Mouse (Mus musculus) left cerebral cortex, adult 18-20 months (tissue): ENCODE data around the gene P3h4. TPM values are rescaled to one million over a fixed set of nuclear protein-coding genes. Genes with fewer than 3 reads are reported as not detected.

Experiments
- DNase-seq, 2 experiments: peaks; one replicate each; pipeline ENCODE4 v3.0.0; 2021 to 2022; ENCODE audit warnings: low spot score in 2 of 2, mixed read lengths in 1 of 2
- total RNA-seq, 2 experiments: library from RNA; stranded (reverse); gene quantifications; 2 replicates each; pipeline ENCODE4 v1.2.3; 2021

Gene P3h4
- total RNA-seq, 2 experiments from 2014 or later = 10.4 to 11.3 TPM

DNA sequence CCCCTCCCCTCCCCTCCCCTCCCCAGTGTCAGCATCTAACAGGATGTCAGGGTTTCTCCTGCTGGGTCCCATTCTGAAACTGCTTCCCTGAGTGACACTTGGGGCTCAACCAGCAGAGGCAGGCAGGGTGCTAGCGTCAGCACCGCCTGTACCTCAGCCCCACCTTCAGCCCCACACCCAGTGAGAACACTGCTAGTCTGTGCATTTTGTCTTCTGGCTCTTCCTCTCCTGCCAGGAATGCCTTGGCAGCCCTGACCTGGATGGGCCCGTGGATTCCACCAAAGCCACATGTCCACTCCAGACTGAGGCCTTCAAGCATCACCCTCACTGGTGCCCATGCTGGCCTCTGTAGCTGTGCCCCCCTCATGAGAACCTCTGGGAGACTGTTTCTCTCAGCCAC, 5.0 kb downstream of the P3h4 start:
- no peak for DNase-seq

DNA sequence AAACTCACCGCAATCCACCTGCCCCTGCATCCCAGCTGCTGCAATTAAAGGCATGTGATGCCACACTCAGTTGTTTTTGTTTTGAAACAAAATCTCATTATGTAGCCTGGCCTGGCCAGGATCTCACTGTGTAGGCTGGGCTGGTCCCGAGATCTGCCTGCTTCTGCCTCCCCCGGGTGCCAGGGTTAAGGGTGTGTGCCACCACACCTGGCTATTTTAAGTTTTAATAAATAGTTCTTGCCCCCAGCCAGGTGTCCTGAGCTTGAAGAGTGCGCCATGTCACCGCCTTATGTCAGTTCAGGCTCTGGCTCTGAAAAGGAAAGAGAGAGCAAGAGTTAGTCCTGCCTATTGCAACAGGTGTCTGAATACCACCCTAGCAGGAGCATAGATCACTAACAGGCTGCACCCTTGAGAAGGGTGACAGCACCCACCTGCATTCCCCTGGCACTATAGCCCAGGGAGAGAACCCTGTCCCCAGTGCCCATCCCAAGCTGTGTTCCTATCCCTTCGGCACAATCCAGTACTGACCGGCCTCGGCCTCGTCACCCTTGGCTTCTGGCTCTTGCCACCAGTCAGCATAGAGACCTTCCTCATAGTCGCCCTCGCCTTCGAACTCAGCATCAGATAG, 5.7 kb downstream of the P3h4 start:
- DNase-seq = no peak

DNA sequence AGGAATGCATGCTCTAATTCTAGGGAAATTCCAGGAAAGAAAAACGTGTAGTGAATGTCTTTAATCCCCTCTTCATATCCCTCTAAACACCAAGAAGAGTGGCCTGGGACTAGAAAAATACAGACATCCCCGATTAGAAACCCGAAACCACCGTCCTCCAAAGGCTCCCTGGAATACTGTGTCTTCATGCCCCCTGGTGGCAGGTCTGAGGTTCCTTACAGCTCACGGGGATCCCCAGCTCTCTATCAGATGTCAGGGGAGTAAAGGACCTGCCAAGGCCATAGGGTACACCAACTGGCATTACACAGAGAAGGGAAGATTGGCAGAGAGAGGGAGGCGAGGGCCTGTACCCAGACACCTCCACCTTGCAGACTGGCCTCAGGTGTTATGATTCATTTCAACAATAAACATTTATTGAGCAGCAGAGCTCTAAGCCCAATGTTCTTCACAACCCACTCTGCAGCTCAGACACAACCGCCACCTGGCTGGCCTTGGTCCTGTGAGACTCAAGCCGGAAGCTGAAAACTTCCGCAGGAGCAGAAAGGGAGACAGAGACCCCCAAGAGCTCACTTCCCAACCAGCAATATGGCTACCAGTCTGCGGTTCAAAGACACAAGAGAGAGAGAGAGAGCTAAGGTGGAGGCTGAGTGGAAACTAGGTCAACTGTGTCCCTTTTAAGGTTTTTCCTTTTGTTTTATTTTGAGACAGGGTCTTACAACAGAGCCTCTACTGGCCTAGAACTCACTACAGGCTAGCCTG, 6.4 kb downstream of the P3h4 start:
- peak; percentile 55 to 75 for DNase-seq

DNA sequence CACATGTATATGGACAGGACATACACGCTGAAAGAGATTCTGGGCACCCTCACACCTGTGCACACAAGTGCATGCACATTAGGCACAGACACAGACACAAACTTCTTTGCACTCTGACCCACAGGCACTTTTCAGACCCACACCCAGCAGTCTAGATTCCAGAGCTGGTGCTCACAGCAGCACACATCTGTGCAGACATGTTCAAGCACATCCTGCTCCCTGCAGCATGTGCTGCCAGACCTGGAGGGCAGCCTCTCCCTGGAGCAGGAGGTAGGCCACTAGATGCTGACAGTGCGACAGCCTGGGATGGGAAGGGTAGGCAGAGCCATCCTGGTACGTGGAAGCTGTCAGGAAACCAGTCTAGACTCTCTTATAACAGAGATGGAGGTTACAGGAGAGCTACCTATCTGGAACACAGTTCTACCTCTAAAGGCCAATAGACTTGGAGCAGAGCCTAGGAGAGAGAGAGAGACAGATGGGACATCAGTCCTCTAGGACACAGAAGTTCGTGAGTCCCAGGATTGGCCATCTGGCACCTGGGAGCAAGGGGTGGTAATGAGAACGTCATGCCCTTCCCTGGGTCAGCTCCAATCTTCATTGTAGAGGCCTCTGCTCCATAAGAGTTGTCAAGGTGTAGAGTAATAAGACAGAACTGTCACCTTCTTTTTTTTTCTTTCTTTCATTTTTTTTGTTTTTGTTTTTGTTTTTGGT, 7.5 kb downstream of the P3h4 start:
- DNase-seq = no peak

DNA sequence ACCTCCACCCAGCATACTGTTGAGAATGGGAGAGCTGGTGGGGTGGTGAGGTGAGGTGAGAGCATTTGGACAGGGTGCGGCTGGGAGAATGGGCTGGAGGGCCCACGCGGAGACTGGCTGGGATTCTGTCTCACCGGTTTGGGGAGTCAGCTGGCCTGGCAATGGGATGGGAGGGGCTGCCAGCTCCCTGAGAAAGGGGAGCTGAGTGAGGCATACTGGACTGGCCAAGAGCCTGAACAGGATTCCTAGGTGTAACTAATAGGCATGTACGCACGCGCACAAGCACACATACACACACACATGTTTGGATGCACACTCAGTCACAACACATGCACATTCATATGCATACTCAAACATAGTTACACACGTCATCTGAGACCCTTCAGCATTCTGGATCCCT, 8.4 kb downstream of the P3h4 start:
- no peak for DNase-seq

DNA sequence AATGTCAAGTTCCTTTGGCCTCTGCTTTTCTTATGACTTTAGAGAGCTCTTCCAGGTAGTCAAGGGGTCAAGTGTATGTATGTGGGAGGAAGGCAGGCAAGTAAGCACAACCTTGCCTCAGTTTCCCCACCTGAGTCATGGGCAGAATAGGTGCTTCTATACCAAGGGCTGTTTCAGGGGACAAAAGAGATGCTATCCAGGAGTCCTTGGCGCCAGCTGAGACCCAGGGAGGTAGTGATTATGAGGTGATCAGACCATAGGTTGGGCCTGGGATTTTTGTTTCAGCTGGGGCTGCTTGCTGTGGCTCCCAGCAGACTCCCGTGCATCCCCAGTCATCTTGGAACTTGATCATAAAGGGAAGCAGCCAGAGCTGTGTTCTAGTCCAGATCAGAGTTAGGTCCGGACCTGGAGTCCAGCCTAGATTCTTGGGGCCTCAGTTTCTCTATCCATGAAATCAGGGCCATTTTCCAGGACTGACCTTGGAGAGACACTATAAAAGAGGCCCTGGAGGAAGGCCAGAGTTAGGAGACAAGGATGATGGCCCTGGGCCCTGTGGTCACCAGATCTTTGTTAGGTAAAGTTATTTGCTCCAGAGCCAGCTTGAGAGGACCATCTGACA, 10.1 kb downstream of the P3h4 start:
- DNase-seq = no peak

DNA sequence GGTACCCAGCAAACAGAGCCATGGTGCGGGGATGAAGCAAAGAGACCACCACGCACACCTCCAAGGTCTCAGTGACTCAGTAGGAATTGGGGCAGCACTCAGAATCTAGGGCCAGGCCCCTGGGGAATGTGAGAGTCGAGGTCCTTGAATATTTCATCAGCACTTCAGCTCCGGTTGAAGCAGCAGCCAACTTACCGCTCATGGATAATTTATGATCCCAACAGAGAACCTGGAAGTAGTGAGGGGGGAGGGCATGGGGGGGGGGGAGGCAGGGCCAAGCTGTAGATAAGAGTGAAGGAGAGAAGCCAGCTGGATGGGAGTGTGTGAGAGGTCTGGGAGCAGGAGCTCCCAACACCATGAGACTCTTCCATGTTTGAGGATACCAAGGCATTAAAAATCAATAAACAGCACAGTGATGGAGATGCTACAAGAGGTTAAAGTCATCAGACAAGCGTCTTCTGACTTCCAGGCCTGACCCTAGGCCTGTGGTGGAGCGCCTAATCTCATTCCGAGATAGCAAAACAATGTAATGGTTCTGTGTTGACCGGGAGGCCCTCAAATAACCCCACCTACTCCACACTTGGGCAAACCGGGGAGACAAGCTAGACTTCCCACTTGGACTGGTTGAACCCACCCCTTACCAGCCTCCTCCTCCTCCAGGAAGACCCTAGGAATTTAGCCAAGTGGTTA, 11.0 kb downstream of the P3h4 start:
- DNase-seq = no peak

DNA sequence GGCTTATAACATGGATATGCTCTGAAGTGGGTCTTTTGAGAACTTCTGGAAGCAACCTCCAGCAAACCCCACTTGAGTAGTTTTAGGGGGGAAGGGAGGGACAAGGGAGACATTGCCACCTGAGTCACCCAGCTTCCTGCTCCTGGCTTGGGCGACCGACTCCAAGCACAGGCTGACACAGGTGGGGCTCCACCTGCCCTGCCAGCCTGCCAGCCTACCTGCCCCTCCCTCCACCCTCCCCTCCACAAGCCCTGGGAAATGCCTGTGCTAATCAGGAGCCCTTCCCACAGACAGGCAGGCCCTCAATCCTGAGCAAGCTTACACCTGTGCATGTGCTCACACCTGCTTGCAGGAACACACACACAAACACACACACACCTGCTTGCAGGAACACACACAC, 12.0 kb downstream of the P3h4 start:
- no peak for DNase-seq

DNA sequence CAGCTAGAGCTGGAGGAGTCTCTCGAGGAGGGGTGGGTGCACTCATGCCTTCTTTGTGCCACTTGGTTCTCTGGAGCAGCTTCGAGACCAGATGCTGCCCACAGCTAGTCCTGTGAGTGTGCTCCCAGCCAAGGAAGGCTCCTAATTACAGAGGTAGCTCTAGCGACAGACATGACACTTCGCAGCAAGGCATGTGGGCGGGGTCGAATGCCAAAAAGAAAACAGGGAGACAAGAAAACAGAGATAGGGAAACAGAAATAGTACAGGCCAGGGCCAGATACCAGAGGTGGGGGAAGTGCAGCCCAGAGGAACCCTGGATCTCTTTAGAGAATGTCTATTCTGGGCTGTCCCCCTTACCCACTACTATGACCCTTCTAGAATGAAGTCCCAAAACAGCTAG, 12.4 kb downstream of the P3h4 start:
- no peak for DNase-seq

DNA sequence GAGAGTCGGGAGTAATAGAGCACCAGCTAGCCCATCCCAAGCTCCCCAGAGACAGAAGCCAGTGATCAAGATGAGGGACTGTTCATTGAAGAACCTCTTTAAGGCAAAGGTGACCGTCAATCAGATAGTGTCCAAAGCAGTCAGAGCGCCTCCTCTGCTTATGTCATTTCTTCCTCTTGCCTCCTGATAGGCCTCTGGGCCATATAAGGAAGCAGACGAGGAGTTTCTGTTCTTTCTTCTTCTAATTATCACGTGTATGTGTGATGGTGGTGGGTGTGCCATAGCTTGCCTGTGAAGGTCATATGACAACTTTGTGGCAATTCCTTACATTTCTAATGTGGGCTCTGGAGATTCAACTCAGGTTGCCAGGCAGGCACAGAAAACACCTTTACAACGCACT, 13.8 kb downstream of the P3h4 start:
- DNase-seq = no peak

DNA sequence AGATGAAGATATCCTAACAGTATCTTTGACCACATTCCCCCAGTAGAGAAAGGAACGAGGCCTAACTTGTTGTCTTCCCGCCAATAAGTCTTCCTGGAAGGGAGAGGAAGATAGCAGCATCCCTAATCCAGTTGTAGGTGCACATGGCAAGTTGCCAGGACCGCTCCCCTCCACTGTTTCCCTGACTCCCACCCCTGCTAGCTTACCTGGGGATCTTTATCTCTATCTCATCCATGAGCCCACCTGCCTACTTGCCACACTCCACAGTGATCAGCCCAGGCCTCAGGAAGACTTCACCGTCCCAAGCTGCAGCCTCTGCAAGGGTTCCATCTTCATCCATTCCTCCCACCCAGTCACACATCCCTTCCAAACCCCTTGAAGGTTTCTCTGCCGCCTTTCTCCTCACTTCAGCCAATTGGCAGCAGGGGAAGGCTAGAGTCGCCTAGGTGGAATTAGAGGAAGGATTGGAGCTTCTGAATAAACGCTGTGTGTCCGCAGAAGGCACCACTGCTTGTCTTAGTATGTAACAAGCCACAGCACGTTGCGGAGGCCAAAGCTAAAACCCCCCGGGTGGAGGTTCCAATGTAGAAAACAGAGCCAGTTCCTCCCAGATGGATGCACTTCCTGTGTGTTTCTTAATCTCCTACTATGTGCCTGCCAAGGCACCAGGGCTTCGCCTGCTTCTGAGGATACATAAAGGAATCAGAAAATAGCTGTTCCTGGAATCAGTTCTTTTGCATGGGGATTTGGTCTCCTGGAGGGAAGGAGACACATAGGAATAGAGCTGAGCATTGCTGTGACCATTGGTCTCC, 14.7 kb downstream of the P3h4 start:
- DNase-seq = no peak

DNA sequence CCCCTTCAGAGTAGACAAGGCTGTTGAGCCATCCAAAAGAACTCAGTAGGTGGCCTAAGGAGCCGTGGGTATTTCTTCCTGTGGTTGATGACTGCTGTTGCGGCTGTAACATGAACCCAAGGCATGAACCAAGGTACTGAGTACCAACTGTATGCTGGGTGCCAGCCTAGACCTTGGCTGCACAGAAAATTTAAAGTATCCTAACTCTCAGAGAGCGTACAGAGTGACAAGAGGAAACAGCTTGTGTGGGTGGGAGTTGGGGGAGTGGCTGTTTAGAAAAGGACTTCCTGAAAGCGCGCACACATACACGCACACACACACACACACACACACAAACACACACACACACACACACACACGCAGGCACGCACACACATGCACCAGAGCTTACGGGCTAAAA, 15.3 kb downstream of the P3h4 start:
- no peak for DNase-seq

DNA sequence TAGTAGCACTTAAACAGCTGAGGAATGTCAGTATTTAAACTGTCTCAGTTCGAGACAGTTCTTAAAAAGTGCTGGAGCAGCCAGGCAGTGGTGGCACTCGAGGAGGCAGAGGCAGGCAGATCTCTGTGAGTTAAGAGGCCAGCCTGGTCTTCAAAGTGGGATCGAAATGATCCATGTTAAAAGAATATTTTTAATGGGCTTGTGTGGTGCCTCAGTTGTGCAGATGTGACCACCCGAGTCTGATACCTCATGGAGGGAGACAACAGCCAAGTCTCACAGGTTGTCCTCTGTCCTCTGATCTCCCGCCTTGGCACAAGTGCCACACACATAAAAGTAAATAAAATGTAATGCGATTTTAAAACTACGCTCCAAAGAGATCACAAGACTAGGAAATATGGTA, 16.1 kb downstream of the P3h4 start:
- DNase-seq = no peak

DNA sequence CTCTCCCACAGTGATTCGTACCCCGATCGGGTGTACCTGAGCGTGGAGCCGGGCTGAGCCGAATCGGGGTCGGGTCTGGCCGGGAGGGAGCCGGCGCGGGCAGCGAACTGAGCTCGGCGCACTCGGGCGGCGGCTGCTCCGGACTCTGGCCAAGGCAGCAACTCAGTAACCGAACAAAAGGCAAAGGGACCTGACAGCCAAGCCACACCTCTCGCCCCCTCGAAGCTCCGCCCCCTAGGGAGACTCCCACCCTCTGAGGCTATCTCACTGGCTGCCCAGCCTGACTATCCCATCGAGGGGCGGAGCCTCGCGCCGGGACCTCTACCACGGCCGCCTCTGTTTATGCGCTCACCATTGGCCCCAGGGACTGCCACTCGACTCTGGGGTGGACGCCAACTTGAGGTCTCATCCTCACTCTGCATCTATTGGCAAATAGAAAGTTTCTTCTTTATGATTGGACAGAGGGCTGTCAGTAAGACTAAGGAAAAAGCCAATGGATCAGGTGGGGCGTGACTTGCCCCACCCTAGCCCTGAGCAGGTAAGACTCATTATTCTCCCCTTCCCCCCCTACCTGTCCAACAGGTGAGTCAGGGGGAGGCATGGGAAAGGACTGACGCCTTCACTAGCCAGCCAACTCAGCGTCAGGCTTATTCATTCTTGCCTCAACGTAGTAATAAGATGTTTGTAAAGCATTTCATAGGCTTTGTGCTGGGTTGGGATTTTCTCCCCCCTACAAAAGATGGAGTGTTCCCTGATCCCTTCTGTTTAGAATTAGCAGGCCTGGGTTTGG, 16.8 kb downstream of the P3h4 start, which contains the start of gene Jup:
TSS of gene Jup (minus strand) at position 164 of the 790 bp plus-strand sequence.
- peak; percentile 99 for DNase-seq

DNA sequence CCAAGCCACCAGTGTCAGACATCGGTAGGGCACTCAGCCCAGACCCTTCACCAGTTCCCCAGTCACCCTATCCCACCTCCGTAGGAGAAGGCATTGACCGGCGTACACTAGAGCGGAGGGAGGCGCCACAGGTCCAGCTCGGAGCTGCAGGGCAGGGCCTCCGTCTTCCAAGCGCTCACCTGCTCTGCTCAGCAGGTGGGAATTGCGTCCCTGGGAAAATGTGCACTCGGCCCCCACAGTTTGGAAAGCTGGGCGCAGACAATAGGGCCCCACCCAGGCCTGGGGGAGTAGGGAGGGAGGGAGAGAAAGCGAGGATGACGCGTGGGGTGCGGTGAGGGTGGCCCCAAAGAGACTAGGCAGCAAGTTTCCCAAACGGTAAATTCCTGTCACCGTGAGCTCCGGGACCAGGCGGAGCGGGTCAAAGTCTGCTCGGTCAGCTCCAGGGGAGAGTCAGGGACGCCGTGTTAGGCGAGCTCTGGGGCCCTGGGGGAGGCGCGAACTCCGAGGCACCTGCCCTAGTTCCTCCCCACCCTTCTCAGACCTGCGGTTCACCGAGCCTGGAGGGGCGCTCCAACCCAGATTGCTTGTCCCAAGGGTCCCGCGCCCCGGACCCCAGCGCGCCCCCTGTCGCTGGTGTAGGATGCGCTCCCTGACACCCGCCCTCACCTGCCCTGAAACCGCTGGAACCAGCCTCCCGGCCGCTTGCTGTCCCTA, 17.6 kb downstream of the P3h4 start:
- DNase-seq = no peak

DNA sequence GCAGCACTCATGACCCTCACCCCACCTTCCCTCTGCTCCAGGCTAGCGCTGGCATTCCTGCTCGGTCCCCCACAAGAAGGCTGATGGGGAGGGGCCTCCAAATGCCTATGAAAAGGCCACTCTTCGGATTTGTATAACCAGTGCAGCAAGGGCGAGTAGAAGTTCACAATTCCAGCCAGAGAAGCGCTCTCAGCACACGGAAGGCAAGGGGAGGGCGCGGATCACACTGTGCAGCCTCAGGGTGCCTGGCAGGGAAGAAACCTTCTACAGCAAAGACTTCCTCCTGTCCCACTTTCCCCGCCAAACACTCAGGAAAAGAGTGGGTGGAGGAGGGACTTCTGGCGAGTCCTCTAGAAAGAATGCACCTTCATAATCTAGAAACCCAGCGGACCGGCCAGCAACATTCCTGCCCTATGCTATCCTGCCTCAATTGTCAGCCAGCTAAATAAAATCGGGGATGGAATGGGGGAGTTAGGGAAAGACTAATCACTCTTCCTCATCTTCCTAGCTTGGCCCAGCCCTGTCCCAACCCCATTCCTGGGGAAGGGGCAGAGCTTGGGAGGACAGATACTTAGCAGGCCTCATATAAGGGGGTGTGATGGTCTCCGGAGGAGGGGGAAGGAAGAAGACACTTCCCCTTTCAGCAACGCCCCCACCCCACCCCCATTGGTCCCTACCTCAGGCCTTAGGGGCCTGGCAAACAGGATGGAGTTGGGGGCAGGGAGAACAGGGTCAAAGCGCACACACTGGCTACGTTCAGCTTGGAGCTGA, 18.6 kb downstream of the P3h4 start:
- peak in 1 of 2 experiments; percentile 47 for DNase-seq

DNA sequence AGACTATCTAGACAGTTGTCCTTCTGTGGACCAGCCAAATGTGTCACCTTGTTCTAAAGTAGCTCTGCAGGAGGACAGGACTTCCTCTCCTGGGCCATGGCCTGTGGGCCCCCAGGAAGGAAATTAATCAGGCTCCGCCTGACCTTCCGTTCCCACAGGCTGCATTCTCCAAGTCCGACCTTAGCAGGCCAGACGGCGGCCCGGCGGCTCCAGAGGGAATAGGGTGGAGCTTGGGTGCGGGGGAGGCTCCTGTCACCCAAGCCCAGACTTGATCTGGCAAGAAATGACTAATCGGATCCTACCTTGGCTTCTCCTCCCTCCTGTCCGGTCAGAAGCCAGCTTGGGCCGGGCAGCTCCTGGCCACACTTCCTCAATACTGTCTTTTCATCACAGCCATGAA, 19.4 kb downstream of the P3h4 start:
- no peak for DNase-seq
